Mouse (Mus musculus) hindbrain, embryonic 10.5 days (tissue): ENCODE results near the gene Ak1. TPM values are rescaled to one million over a fixed set of nuclear protein-coding genes. Genes with fewer than 3 reads are reported as not detected.

Source experiments
- DNase-seq: peaks from one replicate; pipeline ENCODE4 v3.0.0-alpha.2; 2017; ENCODE audit warnings: low spot score
- H3K27ac ChIP-seq: fragments of 300-500 bp; sonication (generic); 2 replicates; pipeline ENCODE4 v1.5.1; 2016; ENCODE audit warnings: mild to moderate bottlenecking, moderate library complexity
- H3K27me3 ChIP-seq: fragments of 300-500 bp; sonication (generic); 2 replicates; pipeline ENCODE4 v1.6.1; 2016; ENCODE audit warnings: mild to moderate bottlenecking; ENCODE audit not compliant: poor library complexity, insufficient read depth, severe bottlenecking
- H3K36me3 ChIP-seq: fragments of 300-500 bp; sonication (generic); 2 replicates; pipeline ENCODE4 v1.6.1; 2016; ENCODE audit warnings: mild to moderate bottlenecking, moderate library complexity
- H3K4me1 ChIP-seq: fragments of 300-500 bp; sonication (generic); replicated peaks from 2 replicates; pipeline ENCODE4 v1.6.1; 2016; ENCODE audit warnings: mild to moderate bottlenecking
- H3K4me3 ChIP-seq: fragments of 300-500 bp; sonication (generic); 2 replicates; pipeline ENCODE4 v1.5.1; 2016; ENCODE audit warnings: mild to moderate bottlenecking, moderate library complexity
- H3K9me3 ChIP-seq: fragments of 300-500 bp; sonication (generic); 2 replicates; pipeline ENCODE4 v1.6.1; 2016; ENCODE audit warnings: mild to moderate bottlenecking, moderate library complexity
- WGBS: fragments of 180-500 bp; shearing (Covaris S2); methylation state at CpG from one replicate; pipeline ENCODE4 v1.1.7; 2016; 5-methylcytosine and 5-hydroxymethylcytosine counted together
- polyA plus RNA-seq: library from polyadenylated mRNA; unstranded; fragments of >200 nt; fragmentation: Nextera tagmentation; extraction: Ambion mirVana; gene quantifications from 2 replicates; pipeline ENCODE4 v1.2.1, GENCODE M21; 2016

The Ak1 gene
- polyA plus RNA-seq, 1 experiment from 2014 or later, result 37.6 TPM

DNA sequence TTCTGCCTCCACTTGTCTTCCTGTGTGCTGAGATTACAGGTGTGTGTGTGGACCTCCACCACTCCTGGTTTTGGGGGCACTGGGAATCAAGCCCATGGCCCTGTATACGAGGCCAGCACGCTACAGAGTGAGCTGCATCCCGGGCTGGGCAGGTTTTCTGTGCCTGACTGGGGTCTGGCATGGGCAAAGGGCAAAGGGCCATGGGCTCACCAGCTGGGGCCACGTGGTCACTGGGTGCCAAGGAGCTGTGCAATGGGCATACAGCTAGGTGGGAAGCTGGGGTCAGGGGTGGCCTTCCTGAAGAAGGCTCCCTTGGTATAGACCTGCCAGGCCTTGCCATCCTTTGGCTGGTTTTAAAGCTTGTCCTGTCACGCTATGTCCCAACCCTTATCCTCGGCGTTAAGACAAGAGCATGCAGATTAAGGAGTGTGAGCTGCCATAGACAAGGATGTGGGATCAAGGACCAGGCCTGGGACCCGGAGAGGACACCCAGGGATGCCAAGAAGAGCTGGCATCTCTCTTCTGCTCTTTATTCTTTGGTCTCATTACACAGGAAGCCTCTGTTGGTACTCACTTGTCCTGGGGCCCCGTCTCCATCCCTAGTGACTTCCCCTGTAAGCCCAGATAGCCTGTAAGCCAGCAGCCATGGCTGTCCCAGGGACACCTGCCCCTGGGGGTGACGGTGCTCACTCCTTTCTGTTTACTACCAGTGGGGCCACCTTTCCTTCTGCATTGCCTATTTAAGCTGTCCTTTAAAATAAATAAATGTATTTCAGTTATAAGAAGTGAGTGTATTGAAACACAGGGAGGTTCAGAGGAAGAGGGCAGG lies 12.9 kb downstream of the Ak1 start:
- Histone ChIP-seq H3K36me3 (peaks cover 12% of the 10 kb centered on the region), H3K27ac (no peak overlapping the region), H3K4me1 (peaks cover 69% of the 10 kb centered on the region), H3K27me3 (no peaks in the 10 kb centered on the region), H3K4me3 (no peak overlapping the region), H3K9me3 (no peaks in the 10 kb centered on the region)
- DNase-seq, result no peak
- 86% methylated on average over 10 of the region's 10 CpGs for WGBS

DNA sequence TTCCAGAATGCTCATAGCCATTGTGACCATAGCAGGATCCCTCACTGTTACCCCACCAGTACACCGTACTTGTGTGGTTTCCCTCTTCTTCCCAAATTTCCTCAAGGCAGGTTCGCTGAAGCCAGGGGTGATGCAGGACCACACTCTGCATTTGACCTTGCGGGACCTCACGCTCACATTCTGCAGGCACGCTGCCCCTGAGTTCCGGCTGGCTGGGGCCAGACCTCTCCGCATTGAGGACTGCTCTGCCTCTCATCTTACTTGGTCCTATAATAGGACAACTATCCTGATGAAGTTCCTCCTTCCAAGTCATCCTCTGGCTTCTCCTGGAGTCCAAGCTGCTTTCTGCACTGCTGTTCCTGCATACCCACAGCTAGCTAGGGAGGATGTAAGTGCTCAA lies 15.1 kb downstream of the Ak1 start:
- WGBS, result 75% methylated on average over 7 of the region's 7 CpGs

DNA sequence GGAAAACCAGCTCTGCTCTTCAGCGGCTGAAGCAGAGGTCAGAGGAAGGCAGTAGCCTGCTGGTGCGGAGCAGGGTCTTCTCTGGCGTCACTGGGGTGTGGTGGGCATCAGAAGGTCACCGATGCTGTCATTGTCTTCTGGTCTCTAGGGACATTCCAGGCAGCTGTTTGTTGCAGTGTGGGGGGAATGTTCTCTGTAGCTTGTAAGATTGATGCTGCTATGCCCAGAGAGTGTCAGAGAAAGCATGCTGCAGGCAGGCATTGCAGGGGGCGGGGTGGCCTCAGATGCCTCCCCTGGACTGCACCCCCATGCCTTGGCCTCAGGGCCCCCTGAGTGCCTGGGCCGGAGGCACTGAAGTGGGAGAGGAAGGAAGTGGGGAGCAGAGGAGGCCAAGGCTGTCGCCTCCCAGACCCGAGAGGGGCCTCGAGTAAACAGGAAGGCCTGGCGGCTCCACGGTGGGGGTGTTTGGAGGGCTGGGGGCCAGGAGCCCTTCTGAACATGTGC lies 16.3 kb downstream of the Ak1 start:
- peak; percentile 54 for DNase-seq
- peaks cover 12% of the 10 kb centered on the region for H3K36me3 ChIP-seq
- 41% methylated on average over 11 of the region's 11 CpGs for WGBS
- no peaks in the 10 kb centered on the region for H3K9me3 ChIP-seq
- peaks cover 47% of the 10 kb centered on the region for H3K4me1 ChIP-seq
- no peaks in the 10 kb centered on the region for H3K27me3 ChIP-seq
- H3K27ac ChIP-seq, result peak overlapping the region; percentile 83
- H3K4me3 ChIP-seq, result no peak overlapping the region

More for the DNA sequence above, 15.1 kb downstream of the Ak1 start:
- Histone ChIP-seq H3K4me1 (peaks cover 54% of the 10 kb centered on the region), H3K9me3 (no peaks in the 10 kb centered on the region), H3K27me3 (no peaks in the 10 kb centered on the region), H3K27ac (peak overlapping the region; percentile 25), H3K36me3 (peaks cover 12% of the 10 kb centered on the region), H3K4me3 (no peak overlapping the region)
- DNase-seq, result no peak

DNA sequence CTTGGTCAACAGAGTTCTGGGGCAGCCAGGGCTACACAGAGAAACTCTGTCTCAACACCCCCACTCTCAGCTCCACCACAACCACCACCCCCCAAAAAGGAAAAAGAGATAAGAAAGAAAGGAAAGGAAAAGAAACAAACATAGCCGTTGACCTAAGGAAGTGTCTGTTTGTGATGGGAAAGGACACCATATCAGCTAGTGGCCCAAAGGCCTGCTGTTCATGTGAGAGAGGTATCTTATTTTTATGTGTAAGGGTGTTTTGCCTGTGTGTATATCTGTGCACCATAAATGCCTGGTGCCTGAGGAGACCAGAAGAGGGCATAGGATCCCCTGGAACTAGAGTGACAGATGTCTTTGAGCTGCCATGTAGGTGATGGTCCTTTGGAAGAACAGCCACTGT lies 18.1 kb downstream of the Ak1 start:
- no peak for DNase-seq
- H3K9me3 ChIP-seq, result no peaks in the 10 kb centered on the region
- WGBS, result 91% methylated on average over 1 of the region's 1 CpGs

DNA sequence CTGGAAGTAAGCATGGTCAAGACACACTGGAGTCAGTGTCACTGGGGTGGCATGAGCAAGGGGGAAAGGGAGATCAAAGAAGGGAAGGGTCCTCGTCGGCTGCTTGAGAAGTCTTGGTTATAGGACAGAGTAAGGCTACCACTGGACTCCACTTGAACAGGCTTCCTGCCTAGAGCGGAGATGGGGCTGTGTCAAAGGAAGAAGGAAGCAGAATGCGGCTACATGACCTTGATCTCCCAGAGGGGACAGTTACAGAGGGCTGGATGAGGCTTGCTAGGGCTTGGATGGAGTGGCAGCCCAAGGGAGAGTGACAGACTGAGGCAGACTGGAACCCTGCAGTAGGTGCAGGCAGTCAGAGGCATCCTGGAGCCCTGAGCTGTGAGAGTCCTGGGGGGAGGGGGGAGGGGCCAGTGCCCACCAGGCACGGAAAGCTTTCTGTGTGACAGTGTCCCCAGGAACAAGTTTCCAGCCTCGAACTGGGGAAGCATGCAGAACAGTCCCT lies 19.0 kb downstream of the Ak1 start:
- Histone ChIP-seq H3K27ac (peak overlapping the region; percentile 59), H3K27me3 (no peaks in the 10 kb centered on the region), H3K4me1 (peaks cover 47% of the 10 kb centered on the region), H3K9me3 (no peaks in the 10 kb centered on the region), H3K4me3 (no peak overlapping the region), H3K36me3 (no peaks in the 10 kb centered on the region)
- no peak for DNase-seq
- WGBS, result 62% methylated on average over 6 of the region's 6 CpGs

More for the DNA sequence above, 18.1 kb downstream of the Ak1 start:
- Histone ChIP-seq H3K36me3 (no peaks in the 10 kb centered on the region), H3K27me3 (no peaks in the 10 kb centered on the region), H3K4me3 (no peak overlapping the region), H3K4me1 (peaks cover 42% of the 10 kb centered on the region), H3K27ac (no peak overlapping the region)

DNA sequence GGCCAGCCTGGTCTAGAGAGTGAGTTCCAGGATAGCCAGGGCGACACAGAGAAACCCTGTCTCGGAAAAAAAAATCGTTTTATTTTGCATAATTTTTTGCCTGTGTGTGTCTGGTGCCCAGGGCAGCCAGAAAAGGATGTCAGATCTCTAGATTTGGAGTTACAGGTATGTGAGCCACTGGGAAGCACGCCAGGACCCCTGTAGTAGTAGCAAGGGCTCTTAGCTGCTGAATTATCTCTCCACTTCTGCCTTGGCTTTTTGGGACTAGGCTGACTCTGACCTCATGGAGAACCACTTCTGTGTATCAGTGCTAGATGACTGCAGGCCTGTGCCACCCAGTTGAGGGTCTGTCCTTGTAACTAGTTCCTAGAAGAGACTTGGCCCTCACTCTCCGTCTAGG lies 20.3 kb downstream of the Ak1 start:
- no peaks in the 10 kb centered on the region for H3K9me3 ChIP-seq
- no peak overlapping the region for H3K27ac ChIP-seq
- H3K36me3 ChIP-seq, result no peaks in the 10 kb centered on the region
- WGBS, result 87% methylated on average over 5 of the region's 5 CpGs
- H3K4me1 ChIP-seq, result peaks cover 52% of the 10 kb centered on the region
- no peaks in the 10 kb centered on the region for H3K27me3 ChIP-seq
- H3K4me3 ChIP-seq, result no peak overlapping the region
- no peak for DNase-seq

DNA sequence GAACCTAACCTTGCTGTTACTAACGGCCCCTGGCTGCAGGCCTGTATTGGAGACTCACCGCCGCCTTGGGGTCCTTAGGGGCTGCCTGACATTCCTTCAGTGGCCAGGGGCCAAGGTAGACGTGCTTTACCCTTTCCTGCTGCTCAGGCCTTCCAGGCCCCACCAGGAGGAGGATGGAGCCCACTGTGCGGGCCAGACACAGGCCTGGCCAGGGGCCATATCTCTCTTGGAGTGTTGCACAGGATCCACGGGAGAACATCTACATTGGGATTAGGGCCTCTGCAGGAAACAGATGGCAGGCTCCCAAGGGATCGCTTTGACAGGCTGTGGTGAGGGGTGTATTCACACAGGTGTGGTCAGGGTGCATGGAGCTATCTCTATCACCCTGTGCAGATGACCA lies 21.3 kb downstream of the Ak1 start:
- Histone ChIP-seq H3K27me3 (no peaks in the 10 kb centered on the region), H3K4me1 (peaks cover 45% of the 10 kb centered on the region), H3K36me3 (no peaks in the 10 kb centered on the region), H3K9me3 (no peaks in the 10 kb centered on the region), H3K27ac (no peak overlapping the region), H3K4me3 (no peak overlapping the region)
- no peak for DNase-seq
- 75% methylated on average over 7 of the region's 7 CpGs for WGBS

DNA sequence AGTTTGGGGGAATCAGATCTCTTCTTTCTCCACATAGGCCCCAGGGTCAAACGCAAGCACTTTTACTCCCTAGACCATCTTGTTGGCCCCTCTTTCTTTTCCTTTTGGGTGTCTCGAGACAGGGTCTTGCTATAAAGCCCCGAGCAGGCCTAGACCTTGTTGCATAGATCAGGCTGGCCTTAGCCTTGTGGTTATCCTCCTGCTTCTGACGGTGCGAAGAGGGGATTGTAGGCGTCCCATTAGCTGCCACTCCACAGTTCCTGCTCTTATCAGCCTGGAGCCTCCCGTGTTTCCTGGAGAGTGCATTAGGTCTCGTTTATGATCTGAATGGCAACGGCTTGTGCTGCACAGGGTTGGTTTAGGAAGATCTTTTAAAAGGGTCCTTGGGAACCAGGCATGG lies 22.5 kb downstream of the Ak1 start:
- DNase-seq, result no peak
- Histone ChIP-seq H3K9me3 (no peaks in the 10 kb centered on the region), H3K27ac (no peak overlapping the region), H3K27me3 (no peaks in the 10 kb centered on the region), H3K36me3 (no peaks in the 10 kb centered on the region), H3K4me3 (no peak overlapping the region), H3K4me1 (peaks cover 40% of the 10 kb centered on the region)
- 85% methylated on average over 9 of the region's 9 CpGs for WGBS

DNA sequence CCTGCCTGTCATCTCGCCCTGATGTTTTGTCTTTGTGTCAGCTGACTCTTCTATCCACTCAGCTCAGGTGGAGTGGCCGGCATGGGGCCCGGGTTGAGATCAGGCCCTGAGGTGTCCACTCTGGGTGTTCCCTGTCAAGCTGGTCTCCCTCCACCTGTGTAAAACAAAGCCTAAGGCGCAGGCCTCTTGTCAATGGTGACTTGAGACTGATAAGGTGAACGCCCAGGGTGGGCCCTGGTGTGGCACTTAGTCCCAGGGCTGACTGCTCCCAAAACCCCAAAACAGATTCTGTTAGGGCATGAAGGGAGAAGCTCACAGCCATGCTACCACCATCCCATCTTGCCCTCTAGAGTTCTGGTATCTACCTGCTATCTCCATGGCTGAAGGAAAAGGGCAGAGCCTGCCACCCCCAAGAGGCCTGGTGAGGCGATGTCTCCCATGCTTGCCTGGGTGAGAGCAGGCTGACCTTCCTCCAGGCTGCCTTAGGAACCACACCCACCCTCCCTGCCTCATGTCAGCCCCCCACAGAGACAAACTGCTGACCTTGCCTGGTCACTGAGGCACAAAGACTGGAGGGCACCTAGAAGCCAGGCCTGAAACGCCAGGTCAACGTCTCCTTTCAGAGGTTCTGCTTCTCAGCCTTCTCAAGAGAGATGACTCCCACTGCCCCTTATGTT lies 23.4 kb downstream of the Ak1 start:
- H3K9me3 ChIP-seq, result no peaks in the 10 kb centered on the region
- WGBS, result 82% methylated on average over 8 of the region's 8 CpGs
- H3K27me3 ChIP-seq, result no peaks in the 10 kb centered on the region
- H3K27ac ChIP-seq, result peak overlapping the region; percentile 80
- no peaks in the 10 kb centered on the region for H3K36me3 ChIP-seq
- H3K4me3 ChIP-seq, result no peak overlapping the region
- peaks cover 39% of the 10 kb centered on the region for H3K4me1 ChIP-seq
- no peak for DNase-seq

DNA sequence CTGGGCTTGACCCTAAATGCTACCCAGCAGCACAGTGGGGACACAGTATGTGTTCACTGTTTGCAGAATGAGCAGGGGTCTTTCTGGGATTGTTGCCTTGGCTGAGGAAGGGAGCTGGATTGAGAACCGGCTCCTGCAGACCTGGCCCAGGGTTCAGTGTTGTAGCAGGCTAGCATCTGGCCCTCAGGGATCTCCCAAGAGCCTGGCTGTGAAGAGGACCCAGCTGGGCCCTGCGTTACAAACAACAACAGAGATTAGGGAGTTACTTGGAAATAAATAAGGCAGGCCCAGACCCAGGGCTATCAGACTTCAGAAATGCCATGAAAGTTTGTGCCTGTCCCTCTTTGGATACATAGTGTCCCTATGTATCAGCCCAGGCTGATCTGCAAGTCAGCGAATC lies 24.1 kb downstream of the Ak1 start:
- H3K27ac ChIP-seq, result peak overlapping the region; percentile 80
- H3K27me3 ChIP-seq, result no peaks in the 10 kb centered on the region
- WGBS, result 65% methylated on average over 3 of the region's 3 CpGs
- DNase-seq, result no peak
- H3K4me3 ChIP-seq, result no peak overlapping the region
- peaks cover 36% of the 10 kb centered on the region for H3K4me1 ChIP-seq
- no peaks in the 10 kb centered on the region for H3K36me3 ChIP-seq
- no peaks in the 10 kb centered on the region for H3K9me3 ChIP-seq

DNA sequence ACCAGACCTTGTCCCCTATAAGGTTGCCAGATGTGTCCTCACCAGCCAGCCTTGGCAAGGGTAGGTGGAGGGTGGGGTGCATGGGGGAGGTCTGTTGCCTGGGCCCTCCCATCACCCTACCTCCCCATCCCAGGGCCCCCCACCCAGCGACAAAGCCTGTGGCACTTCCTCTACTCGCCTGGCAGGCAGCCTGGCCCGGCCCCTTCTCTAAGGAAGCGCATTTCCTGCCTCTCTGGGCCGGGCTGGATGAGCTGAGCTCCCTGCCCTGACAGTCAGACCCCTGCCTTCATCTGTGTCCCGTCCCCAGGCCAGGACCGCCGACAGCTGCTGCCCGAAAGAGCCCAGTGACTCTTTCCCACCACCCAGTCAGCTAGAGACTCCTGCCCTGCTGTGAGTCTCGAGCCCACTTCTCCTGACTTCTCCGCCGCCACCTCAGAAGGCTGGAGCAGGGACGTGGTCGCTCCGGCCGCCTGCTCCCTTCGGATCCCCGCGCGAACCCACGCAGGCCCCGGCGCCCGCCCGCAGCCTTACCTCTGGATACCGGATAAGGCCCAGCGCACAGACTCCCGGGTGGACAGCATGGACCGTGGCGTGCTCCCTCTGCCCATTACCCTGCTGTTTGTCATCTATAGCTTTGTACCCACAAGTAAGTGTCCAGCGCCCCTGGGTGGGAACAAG lies 25.0 kb downstream of the Ak1 start, which contains the start of gene Eng:
Eng (plus strand) TSS at position 217 of the 678 bp plus-strand sequence.
- 55% methylated on average over 31 of the region's 31 CpGs for WGBS
- Histone ChIP-seq H3K4me1 (peaks cover 34% of the 10 kb centered on the region), H3K9me3 (no peaks in the 10 kb centered on the region), H3K27me3 (no peaks in the 10 kb centered on the region), H3K36me3 (no peaks in the 10 kb centered on the region), H3K27ac (peak within 1 kb of the TSS; percentile 80), H3K4me3 (peak within 1 kb of the TSS; percentile 35)
- DNase-seq, result no peak

DNA sequence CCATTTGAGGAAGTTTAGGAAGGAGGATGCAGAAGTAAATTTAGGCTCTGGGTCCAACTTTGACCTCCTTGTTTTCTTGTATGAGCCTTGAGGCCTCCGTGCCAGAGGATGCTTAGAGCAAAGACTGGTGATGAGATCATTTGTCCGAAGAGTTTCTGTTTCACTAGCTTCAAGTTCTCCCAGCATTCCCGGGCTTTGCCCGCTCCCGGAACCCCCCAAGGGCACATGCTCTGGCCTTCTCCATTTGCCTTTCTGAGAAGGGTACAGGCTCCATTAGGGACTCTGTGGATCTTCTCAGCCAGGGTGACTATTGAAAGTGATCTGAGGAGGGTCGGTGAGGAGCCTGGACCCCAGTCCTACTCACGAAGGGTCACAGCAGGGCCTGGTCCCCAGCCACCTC lies 25.8 kb downstream of the Ak1 start:
- Histone ChIP-seq H3K36me3 (no peaks in the 10 kb centered on the region), H3K27me3 (no peaks in the 10 kb centered on the region), H3K27ac (no peak overlapping the region; the same call in 1 of the 2 replicates), H3K9me3 (no peaks in the 10 kb centered on the region), H3K4me1 (peaks cover 34% of the 10 kb centered on the region), H3K4me3 (peak overlapping the region; percentile 35)
- DNase-seq, result no peak
- WGBS, result 87% methylated on average over 7 of the region's 7 CpGs
